Mouse (Mus musculus) telencephalon, adult 2 months (tissue): ENCODE data around the gene Ripply3.
A peak's percentile ranks its signal among the peaks of the same experiment; 100 is the strongest.

Experiments
- DNase-seq: peaks from one replicate; pipeline ENCODE4 v3.0.0-alpha.2; 2011; ENCODE audit warnings: low read depth, low spot score

The Ripply3 gene

DNA sequence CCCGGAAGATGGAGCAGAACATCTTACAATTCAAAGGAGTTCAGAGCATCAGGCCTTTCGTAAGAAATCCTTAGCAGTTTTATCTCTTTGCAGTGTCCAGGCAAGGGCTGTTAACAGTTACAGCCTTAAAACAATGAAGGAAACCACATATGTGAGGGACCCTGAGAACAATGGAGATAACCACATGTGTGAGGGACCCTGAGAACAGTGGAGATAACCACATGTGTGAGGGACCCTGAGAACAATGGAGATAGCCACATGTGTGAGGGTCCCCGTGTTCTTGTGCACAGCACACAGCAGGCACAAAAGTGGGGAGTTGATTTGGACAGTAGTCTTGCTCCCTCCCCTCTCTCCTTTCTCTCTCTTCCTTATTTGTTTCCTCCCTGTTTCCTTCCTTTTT is 29.9 kb downstream of the Ripply3 start:
- DNase-seq = no peak

DNA sequence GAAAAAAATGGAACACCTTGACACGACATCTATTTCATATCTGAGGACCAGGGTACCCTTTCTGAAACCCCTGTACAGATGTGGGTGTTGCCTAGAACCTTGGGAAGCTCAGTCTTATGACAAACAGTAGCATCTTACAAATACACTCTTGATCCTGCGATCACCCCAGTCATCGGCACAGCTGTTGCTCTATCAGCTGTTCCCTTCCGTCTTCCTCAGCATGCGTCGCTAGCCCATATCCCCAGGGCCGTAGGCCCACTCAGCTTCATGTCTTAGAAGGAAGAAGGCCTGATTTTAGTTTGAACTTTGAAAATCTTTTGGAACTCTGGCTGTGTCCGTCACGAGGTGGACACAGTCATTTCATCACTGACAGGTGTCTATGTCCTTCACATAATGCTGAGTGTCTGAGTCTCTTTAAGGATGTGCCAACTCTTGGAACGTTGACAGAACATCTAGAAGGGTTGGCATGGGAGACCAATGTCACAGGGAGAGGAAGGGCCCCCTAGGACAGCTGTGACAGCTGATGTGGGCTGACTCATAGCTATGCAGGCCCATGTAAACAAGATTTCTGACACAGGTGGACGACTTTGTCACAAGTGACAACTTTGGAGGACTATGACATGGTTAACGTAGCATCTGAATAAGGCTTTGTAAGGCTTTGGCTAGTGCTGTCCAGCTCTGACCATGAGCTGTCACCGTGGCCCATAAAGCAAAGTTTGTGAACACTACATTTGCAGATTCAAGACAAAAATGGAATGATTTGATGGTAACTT is 32.5 kb downstream of the Ripply3 start:
- no peak for DNase-seq

DNA sequence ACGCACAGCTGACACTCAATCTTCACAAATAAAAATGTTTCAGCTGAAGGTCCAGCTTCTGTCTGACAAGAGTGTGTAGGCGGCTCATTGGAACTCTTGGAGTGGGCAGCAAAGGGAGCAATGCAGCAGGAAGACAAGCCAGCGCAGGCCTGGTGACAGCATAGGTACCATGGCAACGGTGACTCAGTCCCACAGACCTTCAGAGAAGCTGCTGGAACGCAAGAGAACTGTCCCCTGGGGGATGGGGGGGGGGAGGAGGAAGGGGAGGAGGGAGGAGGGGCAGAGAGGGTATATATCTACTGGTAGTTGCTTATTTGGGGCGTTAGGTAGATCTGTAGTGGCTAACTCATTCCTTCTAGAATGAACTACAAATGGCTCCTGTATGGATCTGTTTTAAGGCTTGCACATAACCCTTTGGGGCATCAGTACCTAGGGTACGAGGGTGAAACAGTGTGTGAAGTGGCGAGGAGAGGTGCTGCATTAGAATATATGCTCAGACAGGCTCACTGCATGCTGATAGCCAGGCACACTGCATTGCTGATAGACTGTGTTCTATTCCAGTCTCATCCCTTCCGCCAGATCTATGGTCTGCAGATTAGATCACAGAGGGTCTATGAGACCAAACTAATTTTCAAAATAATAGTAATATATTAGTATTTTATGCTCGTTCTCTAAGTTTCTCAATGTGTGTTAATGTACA is 34.1 kb downstream of the Ripply3 start:
- peak; percentile 88 for DNase-seq

- no peak for DNase-seq
Measured at GRCm38 (mm10) chr16:94363814-94364213, 35.6 kb downstream of the Ripply3 start.

GRCm38 (mm10) chr16:94365435-94365834 is 37.2 kb downstream of the Ripply3 start:
- no peak for DNase-seq

GRCm38 (mm10) chr16:94369596-94370172 is 41.5 kb downstream of the Ripply3 start:
- DNase-seq = no peak

GRCm38 (mm10) chr16:94370173-94370914 is 42.1 kb downstream of the Ripply3 start, which contains the start of gene Ttc3:
Ttc3 (plus strand) TSS chr16:94370618.
- peak; percentile 88 for DNase-seq

- no peak for DNase-seq
Measured at GRCm38 (mm10) chr16:94370915-94371300, 42.7 kb downstream of the Ripply3 start.

GRCm38 (mm10) chr16:94371301-94371931 is 43.2 kb downstream of the Ripply3 start, which contains the start of gene Pigp:
Pigp (minus strand) TSS chr16:94371842.
- DNase-seq = peak; percentile 60

GRCm38 (mm10) chr16:94379386-94379785 is 51.2 kb downstream of the Ripply3 start:
- DNase-seq = no peak

GRCm38 (mm10) chr16:94383277-94383676 is 55.1 kb downstream of the Ripply3 start:
- no peak for DNase-seq
